Mouse (Mus musculus) adrenal gland, postnatal 10 days (tissue): ENCODE results near the gene Map3k20. TPM values are rescaled to one million over a fixed set of nuclear protein-coding genes. Genes with fewer than 3 reads are reported as not detected.

Experiments used
- DNase-seq: peaks from one replicate; pipeline ENCODE4 v3.0.0; 2021; ENCODE audit warnings: mixed read lengths
- total RNA-seq, 2 experiments: library from RNA; stranded (reverse); gene quantifications; 2 replicates each; pipeline ENCODE4 v1.2.3; 2021

The Map3k20 gene
- total RNA-seq, 2 experiments from 2014 or later = 40.6 to 61.7 TPM

DNA sequence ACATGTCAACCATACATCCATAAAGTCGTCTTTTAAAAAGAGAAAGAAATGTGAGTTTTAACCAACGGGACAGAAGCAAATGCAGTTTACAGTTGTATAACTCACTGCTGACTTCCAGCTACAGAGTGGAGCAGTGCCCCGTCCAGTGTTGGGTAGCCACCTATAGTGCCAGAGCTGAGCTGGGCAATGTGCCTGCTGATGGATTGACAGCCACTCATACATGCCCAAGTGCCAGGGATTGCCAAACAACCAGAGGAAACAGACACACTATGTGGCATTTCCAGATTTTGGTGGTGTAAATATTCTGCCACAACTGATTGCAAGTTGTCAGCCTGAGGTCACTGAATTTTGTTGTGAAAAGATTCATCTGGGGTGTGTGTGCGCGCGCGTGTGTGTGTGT lies 139.2 kb downstream of the Map3k20 start:
- DNase-seq = no peak

DNA sequence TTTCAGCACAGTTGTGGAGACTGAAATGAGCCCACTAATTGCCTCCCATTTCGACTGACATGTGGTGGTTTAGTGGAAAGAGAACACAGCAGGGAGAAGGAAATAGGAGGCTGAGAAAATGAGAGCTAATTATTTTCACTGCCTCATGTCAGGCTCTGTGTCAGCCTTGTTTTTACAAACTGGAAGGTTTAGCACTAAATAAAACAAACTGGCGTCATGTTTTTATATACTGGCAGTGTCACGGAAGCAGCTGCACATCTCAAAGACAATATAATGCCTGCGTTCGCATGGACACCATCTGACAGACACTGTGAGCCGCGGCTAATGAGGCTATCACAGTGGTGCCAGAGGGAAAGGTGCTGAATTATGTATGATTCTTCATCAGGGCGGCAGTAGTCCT lies 141.3 kb downstream of the Map3k20 start:
- no peak for DNase-seq

DNA sequence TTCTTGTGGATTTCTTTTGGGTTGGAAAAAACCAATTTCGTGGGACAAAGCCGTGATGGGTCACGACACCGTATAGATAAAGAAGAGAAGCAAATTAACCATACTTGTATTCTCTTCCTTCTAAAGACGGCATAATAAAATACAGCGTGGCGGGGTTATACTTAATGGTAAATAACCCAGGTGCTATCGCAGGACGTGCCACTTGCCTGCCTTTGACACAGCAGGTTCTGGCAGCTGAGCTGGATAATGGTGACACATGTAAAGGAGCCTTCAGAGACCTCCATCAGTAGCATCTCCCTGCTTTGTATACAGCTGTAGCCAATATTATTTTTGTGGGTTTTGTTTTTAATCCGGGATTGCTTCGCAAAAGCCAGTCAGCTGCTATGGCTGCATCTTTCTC lies 141.9 kb downstream of the Map3k20 start:
- DNase-seq = no peak

DNA sequence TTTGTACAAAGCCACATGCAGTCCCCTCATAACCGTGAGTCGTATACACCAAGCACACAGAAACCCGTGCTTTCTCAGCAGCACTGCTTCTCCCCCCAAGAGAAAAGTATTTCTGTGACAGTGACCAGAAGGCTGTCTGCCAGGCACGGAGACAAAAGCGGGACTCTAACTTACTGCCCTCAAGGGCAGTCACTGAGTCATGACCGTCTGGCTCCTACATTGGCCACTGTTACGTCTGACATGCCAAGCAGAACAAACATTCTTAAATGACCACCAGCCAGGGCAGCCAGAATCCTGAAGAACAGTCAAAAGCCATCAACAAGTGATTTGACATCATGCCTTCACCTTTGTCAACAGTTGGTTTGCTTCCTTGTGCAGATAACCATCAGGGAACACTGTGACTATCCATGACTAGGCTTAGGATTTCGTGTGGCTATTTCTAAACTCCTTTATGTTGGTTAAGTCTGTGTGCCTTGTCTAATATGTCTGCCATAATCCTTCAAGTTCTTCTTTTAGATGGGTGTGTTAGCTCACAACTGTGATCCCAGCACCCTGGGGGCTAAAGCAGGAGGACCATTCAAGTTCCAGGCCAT lies 153.6 kb downstream of the Map3k20 start:
- DNase-seq = peak; percentile 59

GRCm38 (mm10) chr2:72441010-72441409 lies 155.6 kb downstream of the Map3k20 start:
- no peak for DNase-seq

DNA sequence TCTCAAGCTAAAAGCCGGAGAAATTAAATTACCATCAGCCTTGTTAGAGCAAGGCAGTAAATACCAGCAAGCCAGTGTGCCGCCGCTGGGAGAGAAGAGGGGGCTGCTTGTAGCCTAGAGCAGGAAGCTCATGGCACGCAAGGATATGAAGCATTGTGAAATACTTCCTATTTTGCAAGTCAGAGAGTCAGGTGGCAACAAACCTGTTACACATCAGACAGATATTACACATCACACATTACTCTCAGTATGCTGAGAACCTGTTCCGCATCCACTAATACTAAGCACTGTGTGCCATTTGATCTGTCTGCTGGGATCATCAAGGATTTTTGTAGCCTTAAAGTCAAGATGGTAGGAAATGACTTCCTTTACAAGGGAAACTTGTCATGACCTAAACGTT lies 157.4 kb downstream of the Map3k20 start:
- no peak for DNase-seq

- no peak for DNase-seq
Observed at GRCm38 (mm10) chr2:72443960-72444359, 158.5 kb downstream of the Map3k20 start.

GRCm38 (mm10) chr2:72446106-72446505 lies 160.7 kb downstream of the Map3k20 start:
- DNase-seq = no peak

DNA sequence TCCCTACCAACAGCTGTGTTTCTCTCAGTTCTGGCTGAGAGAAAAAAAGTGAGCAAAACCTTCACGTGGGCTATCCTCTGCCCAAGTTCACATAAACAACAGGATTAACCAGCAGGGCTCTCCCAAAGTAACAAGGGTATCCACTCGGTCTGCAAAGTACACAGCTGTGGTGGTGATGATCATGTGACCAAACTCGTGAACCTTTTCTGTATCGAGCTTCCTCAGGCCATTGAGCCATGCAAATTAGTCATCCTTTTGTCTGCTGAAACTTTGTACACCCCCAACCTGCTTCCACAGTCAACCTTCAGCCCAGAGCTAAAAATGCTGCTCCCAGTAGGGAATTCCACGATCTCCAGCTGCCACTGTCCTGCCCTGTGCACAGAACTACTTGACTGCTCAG lies 161.2 kb downstream of the Map3k20 start:
- DNase-seq = no peak

GRCm38 (mm10) chr2:72453563-72453962 lies 168.1 kb downstream of the Map3k20 start:
- DNase-seq = peak; percentile 6

DNA sequence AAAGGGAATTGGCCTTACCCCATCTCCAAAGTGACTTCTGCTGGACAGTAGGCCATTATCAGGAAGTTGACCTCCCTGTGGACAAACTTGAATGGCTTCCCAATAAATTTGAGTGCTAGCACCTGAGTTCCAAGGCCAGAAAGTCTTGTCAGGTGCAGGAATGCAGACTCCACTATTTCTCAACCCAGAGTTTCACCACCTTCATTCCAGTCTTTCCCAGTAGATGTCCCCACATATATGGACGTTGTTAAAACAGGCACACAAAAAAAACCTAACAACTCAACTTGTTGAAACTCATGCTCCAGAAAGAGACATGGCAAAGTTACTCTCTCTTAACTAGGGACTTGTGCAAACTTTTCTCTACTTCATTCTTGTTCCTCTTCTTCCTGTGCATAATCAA lies 170.8 kb downstream of the Map3k20 start:
- DNase-seq = no peak

- DNase-seq = no peak
Observed at GRCm38 (mm10) chr2:72464376-72465014, 179.1 kb downstream of the Map3k20 start.

DNA sequence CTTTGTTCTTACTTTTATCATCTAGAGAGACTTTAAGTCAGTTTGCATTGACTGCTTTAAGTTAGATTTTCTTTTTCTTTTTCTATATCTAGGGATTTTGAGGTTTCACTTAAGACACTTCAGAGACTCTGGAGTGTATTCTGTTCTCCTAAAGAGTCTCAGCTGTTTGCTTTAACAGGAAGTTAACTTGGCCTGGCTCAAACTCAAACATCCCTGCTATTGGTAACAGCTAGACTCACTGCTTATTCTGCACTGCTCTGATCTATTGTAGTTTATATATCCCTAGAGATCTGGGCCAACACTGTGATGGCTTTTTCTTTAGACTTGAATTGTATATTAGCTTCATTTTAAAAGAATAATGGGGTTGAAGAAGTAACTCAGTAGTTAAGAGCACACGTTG lies 182.2 kb downstream of the Map3k20 start:
- DNase-seq = no peak

GRCm38 (mm10) chr2:72471415-72472070 lies 186.1 kb downstream of the Map3k20 start:
- no peak for DNase-seq

GRCm38 (mm10) chr2:72474531-72475287 lies 189.3 kb downstream of the Map3k20 start:
- DNase-seq = no peak

GRCm38 (mm10) chr2:72475423-72475796 lies 190.0 kb downstream of the Map3k20 start:
- no peak for DNase-seq

DNA sequence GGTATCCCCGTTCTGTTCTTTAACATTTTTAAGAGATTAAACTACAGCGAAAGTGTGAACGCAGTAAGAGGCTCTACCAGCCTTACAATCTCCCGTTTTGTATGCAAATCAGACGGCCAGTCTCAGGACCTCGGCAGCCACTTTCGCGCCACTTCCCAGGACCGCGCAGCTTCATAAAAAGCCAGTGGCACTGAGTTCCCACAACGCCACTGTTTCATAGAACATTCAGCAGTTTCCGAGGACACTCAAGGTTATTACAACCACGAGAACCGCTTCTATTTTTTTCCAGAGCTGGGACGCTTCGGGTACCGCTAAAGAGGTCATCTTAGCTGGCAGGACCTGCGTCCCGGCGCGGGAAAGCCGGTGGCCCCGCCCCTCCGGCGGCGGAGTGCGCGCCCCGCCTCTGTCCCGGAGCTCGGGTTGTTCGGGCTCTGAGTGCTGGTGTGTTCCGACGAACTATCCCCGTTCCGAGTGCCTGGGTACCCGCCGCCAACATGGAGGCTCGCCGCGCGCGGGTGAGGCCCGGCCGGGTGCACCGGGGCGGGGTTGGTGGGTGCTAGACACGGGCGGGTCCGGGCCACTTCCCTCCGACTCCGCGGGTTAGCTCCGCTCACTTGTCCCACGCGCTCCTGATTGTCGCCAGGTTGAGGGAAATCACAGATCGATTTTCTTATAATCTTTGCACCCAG lies 190.5 kb downstream of the Map3k20 start, which contains the start of gene Cdca7:
TSS of gene Cdca7 (plus strand) at position 363 of the 689 bp plus-strand sequence.
- peak; percentile 88 for DNase-seq

- peak; percentile 41 for DNase-seq
Observed at GRCm38 (mm10) chr2:72476486-72477211, 191.2 kb downstream of the Map3k20 start.

DNA sequence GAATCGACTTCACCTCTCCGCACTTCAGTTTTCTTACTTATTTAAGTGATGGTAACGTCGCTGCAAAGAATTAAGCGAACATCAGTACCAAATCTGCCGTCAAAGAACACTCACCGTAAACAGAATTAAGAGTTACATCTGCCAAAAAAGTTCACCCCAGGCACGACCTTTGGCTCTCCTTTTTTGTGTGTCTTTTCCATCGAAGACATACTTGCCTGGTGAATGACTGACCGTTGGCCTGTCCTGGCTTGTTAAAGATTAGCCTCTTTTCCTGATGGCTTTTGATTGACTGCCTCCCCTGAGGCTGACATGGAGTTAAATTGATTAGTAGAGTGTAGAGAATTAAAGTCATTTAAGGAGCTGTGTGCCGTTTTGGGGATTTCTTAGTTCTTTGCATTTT lies 191.8 kb downstream of the Map3k20 start:
- peak; percentile 9 for DNase-seq

GRCm38 (mm10) chr2:72478176-72478575 lies 192.7 kb downstream of the Map3k20 start:
- no peak for DNase-seq

- DNase-seq = no peak
Observed at GRCm38 (mm10) chr2:72478921-72479320, 193.5 kb downstream of the Map3k20 start.

DNA sequence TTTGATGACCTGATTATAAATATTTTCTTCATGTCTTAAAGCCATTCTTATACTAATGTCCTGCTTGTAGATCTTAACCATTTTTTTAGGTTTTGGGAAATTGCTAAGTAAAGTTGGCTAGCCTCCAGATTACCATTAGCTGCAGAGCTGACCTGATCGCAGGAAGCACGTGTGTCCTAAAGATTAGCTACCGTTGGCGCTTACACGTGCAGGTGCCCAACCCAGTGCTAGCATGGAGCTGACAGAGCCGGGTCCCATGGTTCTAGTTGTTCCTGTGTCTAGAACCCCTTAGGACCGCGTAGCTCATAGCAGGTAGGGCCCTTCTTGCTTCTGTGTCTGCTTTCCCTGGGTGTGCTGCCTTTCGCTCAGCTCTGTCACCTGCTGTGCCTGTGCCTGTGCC lies 194.4 kb downstream of the Map3k20 start:
- no peak for DNase-seq
